Mouse (Mus musculus) forebrain, postnatal 0 days (tissue): ENCODE measurements around the gene Oma1. TPM values are rescaled to one million over a fixed set of nuclear protein-coding genes. Genes with fewer than 3 reads are reported as not detected.
A peak's percentile ranks its signal among the peaks of the same experiment; 100 is the strongest.

Experiments
- ATAC-seq: fragments of 200-750 bp; cut with Nextera tagmentation; 2 replicates; pipeline ENCODE4 v1.8.0; 2017; ENCODE audit warnings: mild to moderate bottlenecking, moderate library complexity
- DNase-seq: peaks from one replicate; pipeline ENCODE4 v3.0.0-alpha.2; 2015
- H3K27ac ChIP-seq: fragments of 300-500 bp; sonication (generic); 2 replicates; pipeline ENCODE4 v1.5.1; 2014; ENCODE audit warnings: low read depth, mild to moderate bottlenecking, antibody characterized with exemption, low read length, moderate library complexity, mixed read lengths
- H3K27me3 ChIP-seq: fragments of 300-500 bp; sonication (generic); 2 replicates; pipeline ENCODE4 v1.6.1; 2014; ENCODE audit warnings: mild to moderate bottlenecking, low read length, mixed read lengths; ENCODE audit not compliant: insufficient read depth
- H3K36me3 ChIP-seq: fragments of 300-500 bp; sonication (generic); 2 replicates; pipeline ENCODE4 v1.6.1; 2014; ENCODE audit warnings: mild to moderate bottlenecking, moderate library complexity; ENCODE audit not compliant: insufficient read depth
- H3K4me1 ChIP-seq: fragments of 300-500 bp; sonication (generic); 2 replicates; pipeline ENCODE4 v1.6.1; 2014; ENCODE audit warnings: antibody characterized with exemption; ENCODE audit not compliant: insufficient read depth
- H3K4me2 ChIP-seq: fragments of 300-500 bp; sonication (generic); 2 replicates; pipeline ENCODE4 v1.6.1; 2014; ENCODE audit warnings: low read depth, mild to moderate bottlenecking, moderate library complexity
- H3K4me3 ChIP-seq: fragments of 300-500 bp; sonication (generic); 2 replicates; pipeline ENCODE4 v1.5.1; 2014; ENCODE audit warnings: low read depth, low read length, mixed read lengths
- H3K9ac ChIP-seq: fragments of 300-500 bp; sonication (generic); 2 replicates; pipeline ENCODE4 v1.6.1; 2014; ENCODE audit warnings: mild to moderate bottlenecking
- H3K9me3 ChIP-seq: fragments of 300-500 bp; sonication (generic); 2 replicates; pipeline ENCODE4 v1.6.1; 2016; ENCODE audit warnings: low read length
- CTCF ChIP-seq: sonication (generic); IDR thresholded peaks from 2 replicates; pipeline ENCODE4 v1.5.1; 2016; ENCODE audit warnings: antibody characterized with exemption, control low read depth, low read depth
- WGBS: fragments of 180-500 bp; shearing (Covaris S2); extraction: QIAGEN DNeasy Blood & Tissue Kit; methylation state at CpG from one replicate; pipeline ENCODE4 v1.1.7; 2014; 5-methylcytosine and 5-hydroxymethylcytosine counted together
- polyA plus RNA-seq: library from polyadenylated mRNA; unstranded; fragments of >200 nt; fragmentation: Nextera tagmentation; extraction: Ambion mirVana; gene quantifications from 2 replicates; pipeline ENCODE4 v1.2.1, GENCODE M21; 2015
- total RNA-seq: library from RNA; depleted of rRNA; stranded (reverse); fragments of >200 nt; gene quantifications from 2 replicates; pipeline ENCODE4 v1.2.3, GENCODE M21; 2014

Oma1 gene
- total and polyA plus RNA-seq, 2 experiments from 2014 or later, result 10.3 to 11.7 TPM

GRCm38 (mm10) chr4:103299342-103299741, 14.3 kb upstream of the Oma1 start:
- DNase-seq, result peak; percentile 71
- H3K4me1 ChIP-seq, result no peaks in the 10 kb centered on the region
- H3K9me3 ChIP-seq, result no peaks in the 10 kb centered on the region
- 0 out of 2 replicates have a peak overlapping the region, but pooled peaks have one; percentile 8 for H3K4me2 ChIP-seq
- H3K27ac ChIP-seq, result no peak overlapping the region
- WGBS, result 47% methylated on average over 10 of the region's 10 CpGs
- peak; percentile 52 for TF ChIP-seq CTCF
- ATAC-seq, result no peak
- no peak overlapping the region for H3K4me3 ChIP-seq
- H3K9ac ChIP-seq, result no peak overlapping the region
- H3K27me3 ChIP-seq, result no peaks in the 10 kb centered on the region
- no peaks in the 10 kb centered on the region for H3K36me3 ChIP-seq

- Histone ChIP-seq H3K9ac (no peak overlapping the region), H3K27ac (no peak overlapping the region), H3K9me3 (no peaks in the 10 kb centered on the region), H3K27me3 (no peaks in the 10 kb centered on the region), H3K4me2 (no peak overlapping the region), H3K4me3 (no peak overlapping the region), H3K36me3 (no peaks in the 10 kb centered on the region), H3K4me1 (no peaks in the 10 kb centered on the region)
- no peak for DNase-seq
- ATAC-seq, result no peak
- 75% methylated on average over 1 of the region's 1 CpGs for WGBS
- no peak for TF ChIP-seq CTCF
Measured at GRCm38 (mm10) chr4:103303851-103304250, 9.8 kb upstream of the Oma1 start.

GRCm38 (mm10) chr4:103314526-103314910, 906 bp downstream of the Oma1 start:
- DNase-seq (peak; percentile 41), ATAC-seq (no peak)
- H3K9me3 ChIP-seq, result no peaks in the 10 kb centered on the region
- H3K9ac ChIP-seq, result no peak overlapping the region
- peak overlapping the region; percentile 59 for H3K4me2 ChIP-seq
- TF ChIP-seq CTCF, result no peak
- WGBS, result 14% methylated on average over 3 of the region's 3 CpGs
- no peak overlapping the region for H3K27ac ChIP-seq
- no peaks in the 10 kb centered on the region for H3K27me3 ChIP-seq
- peak overlapping the region; percentile 73 for H3K4me3 ChIP-seq
- no peaks in the 10 kb centered on the region for H3K36me3 ChIP-seq
- H3K4me1 ChIP-seq, result 0 out of 2 replicates have a peak, but pooled peaks cover 8% of the 10 kb centered on the region

GRCm38 (mm10) chr4:103315861-103316260, 2.2 kb downstream of the Oma1 start:
- no peaks in the 10 kb centered on the region for H3K36me3 ChIP-seq
- no peak overlapping the region for H3K4me2 ChIP-seq
- 0 out of 2 replicates have a peak, but pooled peaks cover 8% of the 10 kb centered on the region for H3K4me1 ChIP-seq
- no peak for ATAC-seq
- H3K9ac ChIP-seq, result no peak overlapping the region
- no peaks in the 10 kb centered on the region for H3K27me3 ChIP-seq
- TF ChIP-seq CTCF, result no peak
- 92% methylated on average over 4 of the region's 4 CpGs for WGBS
- H3K27ac ChIP-seq, result no peak overlapping the region
- DNase-seq, result no peak
- H3K9me3 ChIP-seq, result no peaks in the 10 kb centered on the region
- H3K4me3 ChIP-seq, result no peak overlapping the region

GRCm38 (mm10) chr4:103321461-103321860, 7.8 kb downstream of the Oma1 start:
- Histone ChIP-seq H3K4me3 (no peak overlapping the region), H3K36me3 (no peaks in the 10 kb centered on the region), H3K27me3 (no peaks in the 10 kb centered on the region), H3K9me3 (no peaks in the 10 kb centered on the region), H3K9ac (no peak overlapping the region), H3K27ac (no peak overlapping the region), H3K4me2 (no peak overlapping the region), H3K4me1 (no peaks in the 10 kb centered on the region)
- DNase-seq (no peak), ATAC-seq (no peak)
- TF ChIP-seq CTCF, result no peak
- 76% methylated on average over 6 of the region's 6 CpGs for WGBS

- DNase-seq, result peak; percentile 48
- Histone ChIP-seq H3K36me3 (no peaks in the 10 kb centered on the region), H3K27me3 (no peaks in the 10 kb centered on the region), H3K4me3 (peak overlapping the region; percentile 24), H3K9ac (peak overlapping the region; percentile 43), H3K27ac (0 out of 2 replicates have a peak overlapping the region, but pooled peaks have one; percentile 29), H3K9me3 (no peaks in the 10 kb centered on the region), H3K4me2 (peak overlapping the region; percentile 44), H3K4me1 (no peaks in the 10 kb centered on the region; the same call in 1 of the 2 replicates)
- no peak for TF ChIP-seq CTCF
- peak; percentile 50 for ATAC-seq
- 16% methylated on average over 17 of the region's 17 CpGs for WGBS
Measured at GRCm38 (mm10) chr4:103324688-103325451, 11.3 kb downstream of the Oma1 start.

GRCm38 (mm10) chr4:103326994-103327393, 13.4 kb downstream of the Oma1 start:
- no peak overlapping the region for H3K27ac ChIP-seq
- H3K4me3 ChIP-seq, result no peak overlapping the region
- ATAC-seq (no peak), DNase-seq (no peak)
- TF ChIP-seq CTCF, result no peak
- 71% methylated on average over 3 of the region's 3 CpGs for WGBS
- no peaks in the 10 kb centered on the region; the same call in 1 of the 2 replicates for H3K4me1 ChIP-seq
- no peaks in the 10 kb centered on the region for H3K36me3 ChIP-seq
- H3K9ac ChIP-seq, result no peak overlapping the region
- no peaks in the 10 kb centered on the region for H3K9me3 ChIP-seq
- H3K4me2 ChIP-seq, result no peak overlapping the region
- no peaks in the 10 kb centered on the region for H3K27me3 ChIP-seq
